Mouse (Mus musculus) heart, postnatal 0 days (tissue): ENCODE data around the gene Gm13757.

Source experiments
- CTCF ChIP-seq: IDR thresholded peaks from 2 replicates; pipeline ENCODE4 v1.5.1; 2016; ENCODE audit warnings: antibody characterized with exemption, control low read depth, low read depth
- EP300 ChIP-seq: IDR thresholded peaks from 2 replicates; pipeline ENCODE4 v1.6.1; 2016; ENCODE audit warnings: antibody characterized with exemption, low read depth

- no peak for TF ChIP-seq CTCF
- no peak for TF ChIP-seq EP300
These were observed at the start of gene Gm13757 for GRCm38 (mm10) chr2:88449031-88449430.
